Mouse (Mus musculus) heart, postnatal 25 days (tissue): Measurements from ENCODE around the gene Frs2. TPM values are rescaled to one million over a fixed set of nuclear protein-coding genes. Genes with fewer than 3 reads are reported as not detected.
"Not testable (repeated sequence)": the region's sequence is repeated elsewhere in the genome, so short reads cannot be mapped to it uniquely, and the experiment has no call there.

Source experiments
- DNase-seq: peaks from one replicate; pipeline ENCODE4 v3.0.0; 2022; ENCODE audit warnings: low spot score
- intact Hi-C: fragments of 180-260 bp; cut with DNase I; formaldehyde crosslinking; loops from one replicate; pipeline ENCODE4 v1.15.1; 2025
- total RNA-seq, 2 experiments: library from RNA; stranded (reverse); gene quantifications; 2 replicates each; pipeline ENCODE4 v1.2.3; 2021

Frs2 gene
- total RNA-seq, 2 experiments from 2014 or later, result 16.3 to 17.1 TPM

- DNase-seq, result no peak
- intact Hi-C loops, result loop anchor here (2.0 to 5.0 kb wide), 3 partner anchors 42 to 197 kb away; partner anchors contain the start of gene Rab3ip
Measured at GRCm38 (mm10) chr10:117149241-117149640, 907 bp upstream of the Frs2 start.

GRCm38 (mm10) chr10:117147463-117148360 is 622 bp downstream of the Frs2 start:
- no peak for DNase-seq
- intact Hi-C loops, result loop anchor here (2.0 to 5.0 kb wide), 3 partner anchors 40 to 195 kb away; partner anchors contain the start of gene Rab3ip

GRCm38 (mm10) chr10:117146421-117146820 is 1.9 kb downstream of the Frs2 start:
- intact Hi-C loops, result loop anchor here (5.0 kb wide), 2 partner anchors 39 to 194 kb away; partner anchors contain the start of gene Rab3ip
- no peak for DNase-seq

- intact Hi-C loops, result loop anchor here (5.0 kb wide), 2 partner anchors 38 to 193 kb away; partner anchors contain the start of gene Rab3ip
- no peak for DNase-seq
Measured at GRCm38 (mm10) chr10:117145546-117146265, 2.6 kb downstream of the Frs2 start.

- intact Hi-C loops, result loop anchor here (5.0 kb wide), 2 partner anchors 37 to 192 kb away; partner anchors contain the start of gene Rab3ip
Measured at GRCm38 (mm10) chr10:117144628-117145027, 3.7 kb downstream of the Frs2 start.

GRCm38 (mm10) chr10:117144071-117144470 is 4.3 kb downstream of the Frs2 start:
- intact Hi-C loops, result no loop called here
- DNase-seq, result no peak

More at GRCm38 (mm10) chr10:117144628-117145027, 3.7 kb downstream of the Frs2 start:
- DNase-seq, result no peak

GRCm38 (mm10) chr10:117143311-117143710 is 5.0 kb downstream of the Frs2 start:
- DNase-seq, result no peak
- intact Hi-C loops, result no loop called here

GRCm38 (mm10) chr10:117141939-117142552 is 6.3 kb downstream of the Frs2 start:
- DNase-seq, result no peak
- intact Hi-C loops, result no loop called here

- intact Hi-C loops, DNase-seq: not testable (repeated sequence)
Measured at GRCm38 (mm10) chr10:117131506-117131905, 16.8 kb downstream of the Frs2 start.

GRCm38 (mm10) chr10:117130037-117130436 is 18.3 kb downstream of the Frs2 start:
- intact Hi-C loops, result no loop called here
- no peak for DNase-seq

- intact Hi-C loops, result no loop called here
Measured at GRCm38 (mm10) chr10:117128693-117129092, 19.6 kb downstream of the Frs2 start.

GRCm38 (mm10) chr10:117127480-117127879 is 20.9 kb downstream of the Frs2 start:
- no peak for DNase-seq
- intact Hi-C loops, result no loop called here

More at GRCm38 (mm10) chr10:117128693-117129092, 19.6 kb downstream of the Frs2 start:
- DNase-seq, result no peak

- intact Hi-C loops, result no loop called here
- no peak for DNase-seq
Measured at GRCm38 (mm10) chr10:117126719-117127118, 21.6 kb downstream of the Frs2 start.

- intact Hi-C loops, result no loop called here
- no peak for DNase-seq
Measured at GRCm38 (mm10) chr10:117126233-117126632, 22.1 kb downstream of the Frs2 start.

- no peak for DNase-seq
- intact Hi-C loops, result no loop called here
Measured at GRCm38 (mm10) chr10:117121448-117121847, 26.9 kb downstream of the Frs2 start.

- no peak for DNase-seq
- intact Hi-C loops, result no loop called here
Measured at GRCm38 (mm10) chr10:117120051-117120666, 28.2 kb downstream of the Frs2 start.

GRCm38 (mm10) chr10:117119531-117119930 is 28.8 kb downstream of the Frs2 start:
- no peak for DNase-seq
- intact Hi-C loops, result no loop called here

- no peak for DNase-seq
Measured at GRCm38 (mm10) chr10:117118421-117118831, 29.9 kb downstream of the Frs2 start.

GRCm38 (mm10) chr10:117115652-117116051 is 32.7 kb downstream of the Frs2 start:
- intact Hi-C loops, result no loop called here
- DNase-seq, result no peak

More at GRCm38 (mm10) chr10:117118421-117118831, 29.9 kb downstream of the Frs2 start:
- intact Hi-C loops, result no loop called here
